Mouse (Mus musculus) lung, adult 10 weeks (tissue): ENCODE data around the gene Nipa1. TPM values are rescaled to one million over a fixed set of nuclear protein-coding genes. Genes with fewer than 3 reads are reported as not detected.

Source experiments
- polyA plus RNA-seq: library from polyadenylated mRNA; stranded (reverse); fragments of 350-450 nt; fragmentation: Illumina TruSeq; extraction: RNeasy Lipid Tissue Mini Kit (QIAGEN cat#74804); gene quantifications from one replicate; pipeline ENCODE4 v1.2.3, GENCODE M21; 2014; ENCODE audit warnings: low read depth, low replicate concordance; ENCODE audit not compliant: insufficient read depth

Gene Nipa1
- polyA plus RNA-seq: 11.7 TPM

GRCm38 (mm10) chr7:56019930-56020253 lies at the start of gene Nipa1:
Gene Nipa1 (minus strand): TSS chr7:56019954.

DNA sequence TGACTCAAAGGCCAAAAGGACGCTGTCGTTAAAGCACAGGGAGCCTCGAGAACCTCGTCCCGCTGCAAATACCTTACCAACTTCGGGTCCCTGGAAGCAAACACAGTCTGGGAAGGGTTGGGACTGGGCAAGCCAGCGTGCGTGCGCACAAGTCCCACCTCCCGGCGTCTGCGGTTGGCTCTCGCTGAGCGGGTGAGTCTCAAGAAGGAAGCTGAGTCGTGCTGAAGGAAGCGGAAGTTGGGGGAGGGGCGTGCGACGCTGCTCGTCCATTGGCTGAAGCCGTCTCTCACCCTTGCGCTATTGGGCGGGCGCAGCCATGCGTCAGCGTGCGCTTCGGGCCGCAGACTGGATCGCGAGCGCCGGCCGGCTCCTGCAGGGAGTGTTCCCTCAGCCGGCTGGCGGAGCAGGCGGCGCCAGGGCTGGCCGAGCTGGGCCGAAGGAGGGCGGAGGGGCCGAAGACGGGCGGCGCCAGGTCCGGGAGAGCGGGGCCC lies 30.1 kb upstream of the Nipa1 start, which contains the start of gene Herc2:
TSS of gene Herc2 (plus strand) at position 366 of the 491 bp plus-strand sequence.

GRCm38 (mm10) chr7:55962004-55962908 lies 57.5 kb downstream of the Nipa1 start, which contains the start of gene Nipa2:
Gene Nipa2 (minus strand): TSS chr7:55962476.

Other genes with a start within 250 kb of the Nipa1 start
- 6.6 TPM for gene Tubgcp5, start 225.8 kb downstream of the Nipa1 start, polyA plus RNA-seq
- 30.0 TPM for gene Cyfip1, start 178.2 kb downstream of the Nipa1 start, polyA plus RNA-seq
- gene Nipa2, start 57.5 kb downstream of the Nipa1 start, polyA plus RNA-seq: 17.3 TPM
- 10.1 TPM for gene Herc2, start 30.2 kb upstream of the Nipa1 start, polyA plus RNA-seq
- not detected for gene Oca2, start 219.8 kb upstream of the Nipa1 start, polyA plus RNA-seq